Mouse (Mus musculus): ENCODE measurements around the gene Rnf145. TPM values are rescaled to one million over a fixed set of nuclear protein-coding genes. Genes with fewer than 3 reads are reported as not detected.

Gene Rnf145
- total RNA-seq, 2 experiments from 2014 or later = 92.1 to 93.9 TPM

DNA sequence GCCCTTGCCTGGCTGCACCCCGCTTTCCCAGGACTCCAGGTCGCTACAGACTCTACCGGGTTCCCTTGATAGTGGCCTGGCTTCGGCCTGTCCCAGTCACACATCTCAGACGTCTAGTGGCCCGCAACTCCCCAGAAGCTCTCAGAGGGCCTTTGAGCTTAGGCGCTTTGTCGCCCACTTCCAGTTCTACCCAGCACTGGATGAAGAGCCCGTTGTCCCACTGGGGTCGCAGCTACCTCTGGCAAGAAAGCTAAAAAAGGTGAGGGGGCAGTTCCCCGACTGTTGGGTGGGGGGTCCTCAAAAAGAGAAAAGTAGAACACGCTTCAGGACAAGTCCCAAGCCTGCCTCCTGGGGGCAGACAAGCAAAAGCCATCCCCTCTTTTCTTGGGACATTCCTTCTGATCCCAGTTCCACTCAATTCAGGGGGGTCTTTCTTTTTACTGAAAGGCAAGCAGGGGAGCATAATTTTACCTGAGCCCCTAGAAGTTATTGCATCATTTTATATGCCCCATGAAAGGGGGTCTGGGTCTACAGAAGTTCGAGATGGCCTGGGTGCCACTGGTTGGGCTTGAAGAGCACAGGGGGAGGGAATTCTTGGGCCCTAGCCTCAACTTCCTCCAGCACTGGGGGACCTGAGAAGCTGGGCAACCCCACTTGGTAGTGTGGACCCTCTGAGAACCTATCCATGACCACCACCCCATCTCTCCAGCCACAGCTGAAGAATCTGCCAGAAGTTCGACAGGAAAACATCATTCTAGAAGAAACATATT lies 94.8 kb downstream of the Rnf145 start:
- no peak for DNase-seq (ENCODE audit: low spot score in 2 of 2)

Small RNAs within 50 kb of the gene (microRNA-seq; reads per million reads assigned to microRNA genes)
- 0 reads per million in 2 experiments for gene Gm22121

Other genes with a start within 250 kb of the Rnf145 start
- gene Il12b, start 118.9 kb upstream of the Rnf145 start, total RNA-seq (2021) = not detected
- gene Ublcp1, start 48.5 kb upstream of the Rnf145 start, total RNA-seq (2021) = 10 to 100 TPM; 53.9 to 54.6 TPM
- gene Ebf1, start 98.4 kb downstream of the Rnf145 start, total RNA-seq (2021) = 1 to 10 TPM; 3.6 to 4.7 TPM

Measured in left cerebral cortex, adult 18-20 months (tissue).